Mouse (Mus musculus): Measurements from ENCODE around the gene Mob3b. TPM values are rescaled to one million over a fixed set of nuclear protein-coding genes. Genes with fewer than 3 reads are reported as not detected.

The Mob3b gene
- polyA plus RNA-seq, 2 experiments = 1.4 to 2.6 TPM

GRCm38 (mm10) chr4:35092457-35092856 lies 64.8 kb downstream of the Mob3b start:
- ATAC-seq (ENCODE audit: insufficient read depth) (no peak), DNase-seq (ENCODE audit: low read depth in 3 of 3, low spot score in 3 of 3) (no peak)
- H3K9ac ChIP-seq (replicated peaks) = no peak overlapping the region
- no peaks in the 10 kb centered on the region for H3K36me3 ChIP-seq (replicated peaks; ENCODE audit: control insufficient read depth, insufficient read depth, low read depth)
- H3K27me3 ChIP-seq (ENCODE audit: control insufficient read depth, insufficient read depth, low read length) = no peaks in the 10 kb centered on the region
- H3K27ac ChIP-seq = no peak overlapping the region
- H3K4me3 ChIP-seq (ENCODE audit: insufficient read depth in 1 of 2, low read depth in 2 of 2, low read length in 2 of 2) = no peak overlapping the region
- TF ChIP-seq EP300 (IDR thresholded peaks at IDR 0.05; ENCODE audit: low read depth) (no peak), CTCF (IDR thresholded peaks at IDR 0.05; ENCODE audit: low read depth) (no peak)
- 62% methylated on average over 3 of the region's 3 CpGs for WGBS (ENCODE audit: insufficient replicate concordance)
- no peaks in the 10 kb centered on the region for H3K9me3 ChIP-seq (ENCODE audit: control insufficient read depth, low read length)
- H3K4me2 ChIP-seq (ENCODE audit: low read depth) = no peak overlapping the region
- peaks cover 0 to 24% of the 10 kb centered on the region in 2 experiments; a peak in 2 of 4 replicates for H3K4me1 ChIP-seq (replicated peaks; ENCODE audit: control insufficient read depth in 2 of 2, insufficient read depth in 2 of 2, low read length in 1 of 2)

GRCm38 (mm10) chr4:35091157-35091784 lies 66.0 kb downstream of the Mob3b start:
- DNase-seq (ENCODE audit: low read depth in 3 of 3, low spot score in 3 of 3) (no peak), ATAC-seq (ENCODE audit: insufficient read depth) (no peak)
- no peaks in the 10 kb centered on the region for H3K36me3 ChIP-seq (replicated peaks; ENCODE audit: control insufficient read depth, insufficient read depth, low read depth)
- no peaks in the 10 kb centered on the region for H3K9me3 ChIP-seq (ENCODE audit: control insufficient read depth, low read length)
- peaks cover 0 to 22% of the 10 kb centered on the region in 2 experiments; a peak in 2 of 4 replicates for H3K4me1 ChIP-seq (replicated peaks; ENCODE audit: control insufficient read depth in 2 of 2, insufficient read depth in 2 of 2, low read length in 1 of 2)
- no peak for TF ChIP-seq EP300 (IDR thresholded peaks at IDR 0.05; ENCODE audit: low read depth)
- no peak for TF ChIP-seq CTCF (IDR thresholded peaks at IDR 0.05; ENCODE audit: low read depth)
- H3K4me2 ChIP-seq (ENCODE audit: low read depth) = no peak overlapping the region
- no peak overlapping the region for H3K9ac ChIP-seq (replicated peaks)
- 66% methylated on average over 13 of the region's 13 CpGs for WGBS (ENCODE audit: insufficient replicate concordance)
- H3K27ac ChIP-seq = no peak overlapping the region
- H3K27me3 ChIP-seq (ENCODE audit: control insufficient read depth, insufficient read depth, low read length) = no peaks in the 10 kb centered on the region
- H3K4me3 ChIP-seq (ENCODE audit: insufficient read depth in 1 of 2, low read depth in 2 of 2, low read length in 2 of 2) = no peak overlapping the region

- H3K9ac ChIP-seq (replicated peaks) = no peak overlapping the region
- H3K27me3 ChIP-seq (ENCODE audit: control insufficient read depth, insufficient read depth, low read length) = no peaks in the 10 kb centered on the region
- 69% methylated on average over 14 of the region's 14 CpGs for WGBS (ENCODE audit: insufficient replicate concordance)
- no peak for TF ChIP-seq EP300 (IDR thresholded peaks at IDR 0.05; ENCODE audit: low read depth)
- TF ChIP-seq CTCF (IDR thresholded peaks at IDR 0.05; ENCODE audit: low read depth) = no peak
- no peaks in the 10 kb centered on the region for H3K9me3 ChIP-seq (ENCODE audit: control insufficient read depth, low read length)
- no peak overlapping the region for H3K4me3 ChIP-seq (ENCODE audit: insufficient read depth in 1 of 2, low read depth in 2 of 2, low read length in 2 of 2)
- no peak overlapping the region for H3K27ac ChIP-seq
- H3K4me2 ChIP-seq (ENCODE audit: low read depth) = no peak overlapping the region
- H3K36me3 ChIP-seq (replicated peaks; ENCODE audit: control insufficient read depth, insufficient read depth, low read depth) = no peaks in the 10 kb centered on the region
- ATAC-seq (ENCODE audit: insufficient read depth) = no peak
- no peak for DNase-seq (ENCODE audit: low read depth in 3 of 3, low spot score in 3 of 3)
- H3K4me1 ChIP-seq (replicated peaks; ENCODE audit: control insufficient read depth in 2 of 2, insufficient read depth in 2 of 2, low read length in 1 of 2) = peaks cover 0 to 17% of the 10 kb centered on the region in 2 experiments; a peak in 3 of 4 replicates
Measured at GRCm38 (mm10) chr4:35089321-35090316, 67.7 kb downstream of the Mob3b start.

- Histone ChIP-seq H3K4me3 (ENCODE audit: insufficient read depth in 1 of 2, low read depth in 2 of 2, low read length in 2 of 2) (no peak overlapping the region), H3K9me3 (ENCODE audit: control insufficient read depth, low read length) (no peaks in the 10 kb centered on the region), H3K9ac (replicated peaks) (no peak overlapping the region), H3K4me2 (ENCODE audit: low read depth) (no peak overlapping the region), H3K27ac (no peak overlapping the region), H3K36me3 (replicated peaks; ENCODE audit: control insufficient read depth, insufficient read depth, low read depth) (no peaks in the 10 kb centered on the region), H3K27me3 (ENCODE audit: control insufficient read depth, insufficient read depth, low read length) (no peaks in the 10 kb centered on the region), H3K4me1 (replicated peaks; ENCODE audit: control insufficient read depth in 2 of 2, insufficient read depth in 2 of 2, low read length in 1 of 2) (peaks cover 0 to 12% of the 10 kb centered on the region in 2 experiments; a peak in 3 of 4 replicates)
- TF ChIP-seq EP300 (IDR thresholded peaks at IDR 0.05; ENCODE audit: low read depth) (no peak), CTCF (IDR thresholded peaks at IDR 0.05; ENCODE audit: low read depth) (no peak)
- WGBS (ENCODE audit: insufficient replicate concordance) = 53% methylated on average over 7 of the region's 7 CpGs
- DNase-seq (ENCODE audit: low read depth in 3 of 3, low spot score in 3 of 3) (no peak), ATAC-seq (ENCODE audit: insufficient read depth) (no peak)
Measured at GRCm38 (mm10) chr4:35086067-35086700, 71.1 kb downstream of the Mob3b start.
